Mouse (Mus musculus) liver, postnatal 0 days (tissue): Measurements from ENCODE around the gene Oxgr1. TPM values are rescaled to one million over a fixed set of nuclear protein-coding genes. Genes with fewer than 3 reads are reported as not detected.

ENCODE experiments used
- ATAC-seq: fragments of 200-750 bp; cut with Nextera tagmentation; 2 replicates; pipeline ENCODE4 v1.8.0; 2017; ENCODE audit warnings: mild to moderate bottlenecking, moderate library complexity
- DNase-seq: peaks from one replicate; pipeline ENCODE4 v3.0.0-alpha.2; 2016
- H3K27ac ChIP-seq: fragments of 300-500 bp; sonication (generic); 2 replicates; pipeline ENCODE4 v1.5.1; 2014; ENCODE audit warnings: antibody characterized with exemption, moderate library complexity, mild to moderate bottlenecking, low read depth
- H3K27me3 ChIP-seq: fragments of 300-500 bp; sonication (generic); 2 replicates; pipeline ENCODE4 v1.6.1; 2014; ENCODE audit warnings: low read length, control low read depth, mixed read lengths; ENCODE audit not compliant: insufficient read depth
- H3K36me3 ChIP-seq: fragments of 300-500 bp; sonication (generic); replicated peaks from 2 replicates; pipeline ENCODE4 v1.6.1; 2014; ENCODE audit warnings: mild to moderate bottlenecking, control low read depth, low read length, moderate library complexity, mixed read lengths; ENCODE audit not compliant: insufficient read depth
- H3K4me1 ChIP-seq: fragments of 300-500 bp; sonication (generic); 2 replicates; pipeline ENCODE4 v1.6.1; 2014; ENCODE audit warnings: antibody characterized with exemption, mild to moderate bottlenecking, control low read depth; ENCODE audit not compliant: insufficient read depth
- H3K4me2 ChIP-seq: fragments of 300-500 bp; sonication (generic); 2 replicates; pipeline ENCODE4 v1.6.1; 2014; ENCODE audit warnings: low read depth, mild to moderate bottlenecking, low read length, moderate library complexity, mixed read lengths
- H3K4me3 ChIP-seq: fragments of 300-500 bp; sonication (generic); 2 replicates; pipeline ENCODE4 v1.5.1; 2014; ENCODE audit warnings: low read depth, low read length
- H3K9ac ChIP-seq: fragments of 300-500 bp; sonication (generic); replicated peaks from 2 replicates; pipeline ENCODE4 v1.6.1; 2014; ENCODE audit warnings: mild to moderate bottlenecking, moderate library complexity
- H3K9me3 ChIP-seq: fragments of 300-500 bp; sonication (generic); 2 replicates; pipeline ENCODE4 v1.6.1; 2016; ENCODE audit warnings: mild to moderate bottlenecking, control low read depth, low read length, mixed read lengths
- CTCF ChIP-seq: sonication (generic); IDR thresholded peaks from 2 replicates; pipeline ENCODE4 v1.5.1; 2016; ENCODE audit warnings: antibody characterized with exemption, low read depth
- EP300 ChIP-seq: IDR thresholded peaks from 2 replicates; pipeline ENCODE4 v1.6.1; 2016; ENCODE audit warnings: antibody characterized with exemption, low read depth, mild to moderate bottlenecking
- WGBS: fragments of 180-500 bp; shearing (Covaris S2); extraction: QIAGEN DNeasy Blood & Tissue Kit; methylation state at CpG from one replicate; pipeline ENCODE4 v1.1.7; 2014; ENCODE audit not compliant: insufficient replicate concordance; 5-methylcytosine and 5-hydroxymethylcytosine counted together
- polyA plus RNA-seq: library from polyadenylated mRNA; unstranded; fragments of >200 nt; fragmentation: Nextera tagmentation; extraction: Ambion mirVana; gene quantifications from 2 replicates; pipeline ENCODE4 v1.2.1, GENCODE M21; 2015

Gene Oxgr1
- polyA plus RNA-seq, 1 experiment from 2014 or later: not detected

DNA sequence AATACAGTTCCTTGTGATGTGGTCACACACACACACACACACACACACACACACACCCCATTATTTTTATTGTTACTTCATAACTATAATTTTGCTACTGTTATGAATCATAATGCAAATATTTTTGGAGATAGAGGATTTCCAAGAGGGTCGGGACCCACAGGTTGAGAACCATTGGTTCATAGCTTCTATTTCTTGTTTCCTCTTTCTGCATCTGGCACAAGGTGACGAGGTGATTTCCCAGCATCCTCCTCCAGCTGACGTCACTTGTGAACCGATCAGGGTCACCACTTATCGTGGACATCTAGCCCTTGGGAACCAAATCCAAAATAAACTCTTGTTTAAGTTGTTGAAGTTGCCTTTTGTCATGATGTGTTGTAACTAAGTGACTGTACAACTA, 33.5 kb upstream of the Oxgr1 start:
- Histone ChIP-seq H3K27ac (no peak overlapping the region), H3K4me1 (no peaks in the 10 kb centered on the region), H3K9ac (no peak overlapping the region), H3K27me3 (no peaks in the 10 kb centered on the region), H3K9me3 (no peaks in the 10 kb centered on the region), H3K36me3 (no peaks in the 10 kb centered on the region), H3K4me2 (no peak overlapping the region), H3K4me3 (no peak overlapping the region)
- 57% methylated on average over 5 of the region's 5 CpGs for WGBS
- DNase-seq: no peak
- TF ChIP-seq EP300: no peak
- no peak for TF ChIP-seq CTCF
- ATAC-seq: no peak

DNA sequence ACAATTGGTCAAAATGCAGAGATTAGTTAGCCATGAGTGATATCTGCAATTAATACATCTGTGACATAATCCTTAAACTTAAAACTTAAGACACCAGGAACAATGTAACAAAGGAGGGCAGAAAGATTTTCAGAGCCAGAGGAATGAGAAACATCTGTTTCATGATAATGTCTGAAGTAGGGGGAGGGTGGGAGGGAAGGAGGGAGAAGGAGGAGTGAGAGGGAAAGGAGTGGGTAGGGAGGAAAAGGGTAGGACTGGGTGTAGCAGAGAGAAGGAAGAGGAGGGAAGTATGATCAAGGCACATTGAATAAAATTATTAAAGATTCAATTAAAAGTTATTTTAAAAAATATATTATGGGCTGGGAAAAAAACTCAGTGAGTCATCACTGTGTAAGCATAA, 32.0 kb upstream of the Oxgr1 start:
- DNase-seq (no peak), ATAC-seq (no peak)
- H3K4me3 ChIP-seq: no peak overlapping the region
- no peaks in the 10 kb centered on the region for H3K9me3 ChIP-seq
- no peaks in the 10 kb centered on the region for H3K27me3 ChIP-seq
- no peaks in the 10 kb centered on the region for H3K36me3 ChIP-seq
- H3K4me1 ChIP-seq: no peaks in the 10 kb centered on the region
- H3K4me2 ChIP-seq: no peak overlapping the region
- no peak overlapping the region for H3K9ac ChIP-seq
- no peak overlapping the region for H3K27ac ChIP-seq
- TF ChIP-seq EP300 (no peak), CTCF (no peak)

DNA sequence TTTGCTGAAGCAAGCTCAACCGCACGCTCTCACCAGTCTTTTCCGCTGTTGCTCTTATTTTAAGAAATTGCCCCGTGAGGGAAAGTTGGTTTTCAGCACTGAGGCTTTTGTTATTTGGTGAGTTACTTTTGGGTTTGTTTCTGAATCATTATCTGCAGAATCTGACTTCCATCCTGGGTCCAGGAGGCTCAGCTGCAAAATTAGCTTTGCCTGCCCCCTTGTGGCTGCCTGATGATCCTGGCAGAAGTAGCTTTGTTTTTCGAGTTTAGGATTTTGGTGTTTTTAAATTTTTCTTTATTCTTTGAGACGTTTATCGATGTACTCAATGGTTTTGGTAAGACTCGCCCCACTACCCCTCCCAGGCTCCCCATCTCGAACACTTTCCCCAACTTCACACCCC, 18.9 kb upstream of the Oxgr1 start:
- ATAC-seq (no peak), DNase-seq (peak; percentile 30)
- Histone ChIP-seq H3K4me1 (no peaks in the 10 kb centered on the region), H3K4me2 (no peak overlapping the region), H3K9me3 (no peaks in the 10 kb centered on the region), H3K36me3 (no peaks in the 10 kb centered on the region), H3K4me3 (no peak overlapping the region), H3K27me3 (no peaks in the 10 kb centered on the region), H3K9ac (no peak overlapping the region), H3K27ac (no peak overlapping the region)
- WGBS: 62% methylated on average over 9 of the region's 9 CpGs
- peak; percentile 64 for TF ChIP-seq CTCF
- TF ChIP-seq EP300: no peak

DNA sequence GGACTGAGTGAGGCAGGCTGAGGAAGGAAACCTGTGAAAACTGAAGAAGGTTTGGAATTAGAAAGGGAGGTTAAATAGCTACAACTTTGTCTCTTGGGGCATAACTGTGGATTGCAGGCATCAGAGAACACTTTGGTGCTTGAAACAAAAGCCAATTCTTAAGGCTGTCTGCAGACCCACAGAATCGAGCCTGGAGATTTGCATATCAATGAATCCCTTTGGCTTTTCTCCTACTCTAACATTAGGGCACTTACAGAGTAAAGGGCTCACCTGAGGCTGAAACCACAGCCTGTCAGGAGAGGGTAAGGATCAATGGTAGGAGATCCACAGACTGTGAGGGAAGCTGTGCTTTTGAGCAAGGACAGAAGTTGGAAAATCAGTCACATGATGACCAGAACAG, 8.8 kb downstream of the Oxgr1 start:
- no peaks in the 10 kb centered on the region for H3K27me3 ChIP-seq
- ATAC-seq: no peak

DNA sequence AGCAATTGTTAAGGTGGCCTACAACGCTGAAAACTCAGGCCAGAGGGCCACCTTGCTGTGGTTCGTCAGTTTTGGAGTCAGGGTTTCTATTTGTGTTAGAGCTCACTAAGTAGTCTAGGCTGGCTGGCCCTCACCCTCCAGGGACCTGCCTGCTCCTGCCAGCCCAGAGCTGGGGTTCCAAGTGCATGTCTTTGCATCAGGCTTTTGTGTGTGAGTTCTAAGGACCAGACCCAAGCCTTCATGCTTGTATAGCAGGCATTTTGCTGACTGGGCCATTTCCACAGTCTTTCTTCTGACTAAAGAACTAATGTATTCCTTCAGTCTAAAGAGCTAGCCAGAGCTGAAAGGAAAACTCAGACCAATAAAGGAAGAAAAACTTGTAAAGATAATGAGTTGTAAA, 22.3 kb downstream of the Oxgr1 start:
- Histone ChIP-seq H3K27ac (no peak overlapping the region), H3K9me3 (no peaks in the 10 kb centered on the region), H3K4me2 (no peak overlapping the region), H3K27me3 (no peaks in the 10 kb centered on the region), H3K4me1 (no peaks in the 10 kb centered on the region), H3K4me3 (no peak overlapping the region), H3K36me3 (no peaks in the 10 kb centered on the region), H3K9ac (no peak overlapping the region)
- no peak for DNase-seq
- ATAC-seq: no peak
- WGBS: 64% methylated on average over 2 of the region's 2 CpGs
- TF ChIP-seq CTCF (no peak), EP300 (no peak)

More for the DNA sequence above, 8.8 kb downstream of the Oxgr1 start:
- Histone ChIP-seq H3K9ac (no peak overlapping the region), H3K4me3 (no peak overlapping the region), H3K9me3 (no peaks in the 10 kb centered on the region), H3K4me1 (no peaks in the 10 kb centered on the region), H3K4me2 (no peak overlapping the region), H3K36me3 (no peaks in the 10 kb centered on the region), H3K27ac (no peak overlapping the region)
- TF ChIP-seq EP300 (no peak), CTCF (no peak)
- WGBS: 18% methylated on average over 1 of the region's 1 CpGs
- DNase-seq: no peak

DNA sequence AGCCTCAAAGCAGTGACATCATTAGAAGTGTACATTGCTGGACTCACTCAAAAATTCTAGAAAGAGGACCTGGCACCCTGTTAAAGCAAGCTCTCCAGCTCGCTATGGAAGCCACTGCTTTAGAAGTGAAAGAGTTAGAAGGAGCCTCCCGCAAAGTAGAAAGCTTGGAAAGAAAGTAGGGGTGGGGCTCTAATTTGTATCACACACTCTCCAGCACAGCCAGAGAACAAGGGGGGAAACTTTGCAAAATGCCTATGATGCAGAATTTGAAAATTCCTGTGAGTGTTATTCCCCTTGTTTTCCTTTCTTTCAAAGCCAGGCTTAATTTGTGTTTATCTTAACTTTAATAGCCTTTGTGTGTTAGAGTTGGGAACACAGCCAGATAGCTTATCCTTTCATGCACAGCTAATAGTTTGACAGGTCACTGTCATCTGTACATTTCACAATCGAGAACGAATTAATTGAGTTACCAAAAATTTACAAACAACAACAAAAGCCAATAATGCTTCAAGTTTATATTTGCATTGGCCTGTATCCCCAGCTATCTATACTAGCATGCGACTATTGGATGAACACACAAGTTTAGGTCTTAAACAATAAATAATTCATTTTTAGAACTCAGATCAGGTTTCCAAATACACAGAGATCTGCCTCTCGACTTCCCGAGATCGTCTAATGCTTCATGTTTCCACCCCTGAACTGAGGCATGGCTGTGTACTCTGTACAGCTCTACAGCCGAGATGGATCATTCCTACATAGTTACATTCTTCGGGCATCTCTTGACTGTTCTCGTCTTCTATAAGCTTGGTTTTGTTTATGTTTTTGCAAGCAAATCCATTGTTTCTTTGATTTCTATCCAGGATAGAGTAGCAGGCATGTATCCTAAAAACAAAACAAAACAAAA, 32.0 kb downstream of the Oxgr1 start:
- H3K27me3 ChIP-seq: no peaks in the 10 kb centered on the region
- WGBS: 73% methylated on average over 11 of the region's 11 CpGs
- DNase-seq: no peak
- no peaks in the 10 kb centered on the region for H3K9me3 ChIP-seq
- TF ChIP-seq EP300 (no peak), CTCF (no peak)
- H3K4me1 ChIP-seq: no peaks in the 10 kb centered on the region
- no peak overlapping the region for H3K4me2 ChIP-seq
- ATAC-seq: no peak
- H3K4me3 ChIP-seq: no peak overlapping the region
- H3K36me3 ChIP-seq: no peaks in the 10 kb centered on the region
- no peak overlapping the region for H3K9ac ChIP-seq
- H3K27ac ChIP-seq: no peak overlapping the region
